Mouse (Mus musculus): ENCODE data around the gene Gnb1.

- no peak for TF ChIP-seq CTCF (IDR thresholded peaks at IDR 0.05; ENCODE audit: borderline replicate concordance, insufficient read depth, low read depth, low read length)
- TF ChIP-seq POLR2A (IDR thresholded peaks at IDR 0.05; ENCODE audit: borderline replicate concordance, insufficient read depth, low read length) = no peak
These were observed 102.6 kb downstream of the Gnb1 start for GRCm38 (mm10) chr4:155593780-155594179.

Measured in cerebellum, adult 2 months (tissue).